Mouse (Mus musculus): ENCODE measurements around the gene Smarcc1.

Gene Smarcc1

GRCm38 (mm10) chr9:110230395-110231071, 113.0 kb downstream of the Smarcc1 start:
- in situ Hi-C loops (cut with MboI): no loop called here

- in situ Hi-C loops (cut with MboI): no loop called here
Measured at GRCm38 (mm10) chr9:110234962-110235361, 117.5 kb downstream of the Smarcc1 start.

GRCm38 (mm10) chr9:110243221-110243833, 125.8 kb downstream of the Smarcc1 start, which contains the start of gene Cspg5:
Gene Cspg5, plus strand, starts transcription at chr9:110243783.
- in situ Hi-C loops (cut with MboI): no loop called here

GRCm38 (mm10) chr9:110244567-110244888, 127.0 kb downstream of the Smarcc1 start:
- in situ Hi-C loops (cut with MboI): no loop called here

GRCm38 (mm10) chr9:110244889-110245589, 127.5 kb downstream of the Smarcc1 start:
- in situ Hi-C loops (cut with MboI): no loop called here

GRCm38 (mm10) chr9:110245590-110246320, 128.2 kb downstream of the Smarcc1 start:
- in situ Hi-C loops (cut with MboI): no loop called here

GRCm38 (mm10) chr9:110246321-110246640, 128.8 kb downstream of the Smarcc1 start:
- in situ Hi-C loops (cut with MboI): no loop called here

- in situ Hi-C loops (cut with MboI): no loop called here
Measured at GRCm38 (mm10) chr9:110247049-110247448, 129.5 kb downstream of the Smarcc1 start.

- in situ Hi-C loops (cut with MboI): no loop called here
Measured at GRCm38 (mm10) chr9:110248861-110249260, 131.4 kb downstream of the Smarcc1 start.

GRCm38 (mm10) chr9:110249823-110250543, 132.5 kb downstream of the Smarcc1 start:
- in situ Hi-C loops (cut with MboI): no loop called here

GRCm38 (mm10) chr9:110250776-110251175, 133.3 kb downstream of the Smarcc1 start:
- in situ Hi-C loops (cut with MboI): no loop called here

GRCm38 (mm10) chr9:110255407-110256019, 138.0 kb downstream of the Smarcc1 start:
- in situ Hi-C loops (cut with MboI): no loop called here

- in situ Hi-C loops (cut with MboI): no loop called here
Measured at GRCm38 (mm10) chr9:110258646-110259045, 141.1 kb downstream of the Smarcc1 start.

- in situ Hi-C loops (cut with MboI): no loop called here
Measured at GRCm38 (mm10) chr9:110259118-110259517, 141.6 kb downstream of the Smarcc1 start.

GRCm38 (mm10) chr9:110263181-110263580, 145.7 kb downstream of the Smarcc1 start:
- in situ Hi-C loops (cut with MboI): no loop called here

- in situ Hi-C loops (cut with MboI): no loop called here
Measured at GRCm38 (mm10) chr9:110264991-110265390, 147.5 kb downstream of the Smarcc1 start.

- in situ Hi-C loops (cut with MboI): no loop called here
Measured at GRCm38 (mm10) chr9:110268416-110268815, 150.9 kb downstream of the Smarcc1 start.

- in situ Hi-C loops (cut with MboI): no loop called here
Measured at GRCm38 (mm10) chr9:110272330-110272729, 154.8 kb downstream of the Smarcc1 start.

- in situ Hi-C loops (cut with MboI): no loop called here
Measured at GRCm38 (mm10) chr9:110273507-110273906, 156.0 kb downstream of the Smarcc1 start.

GRCm38 (mm10) chr9:110275882-110276281, 158.4 kb downstream of the Smarcc1 start:
- in situ Hi-C loops (cut with MboI): no loop called here

- in situ Hi-C loops (cut with MboI): no loop called here
Measured at GRCm38 (mm10) chr9:110277431-110277881, 159.9 kb downstream of the Smarcc1 start.
